28 mouse cellular contexts compared by ENCODE assay signal in the genomic region with DNA sequence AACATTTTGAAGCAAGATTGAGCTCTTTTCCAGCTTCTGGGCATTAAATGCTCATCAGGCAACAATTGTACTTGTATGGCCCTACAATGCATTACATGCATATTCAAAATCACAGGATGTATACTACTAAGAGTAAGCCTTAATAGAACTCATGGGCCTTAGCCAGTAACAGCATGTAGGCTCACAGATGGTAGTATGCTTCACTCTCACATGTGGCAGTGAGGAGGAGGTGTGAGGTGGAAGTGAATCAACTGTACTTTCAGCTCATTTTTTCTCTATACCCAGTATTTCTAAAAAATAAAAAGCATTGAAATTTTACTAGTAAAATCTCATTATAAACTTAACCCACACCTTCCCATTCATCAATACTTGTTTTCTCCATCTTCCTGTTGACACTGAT. TPM values are rescaled to one million over a fixed set of nuclear protein-coding genes. Genes with fewer than 3 reads are reported as not detected.
A peak's percentile ranks its signal among the peaks of the same experiment; 100 is the strongest.
DNase-seq lines count a peak whose midpoint lies in the region; ATAC-seq lines count a peak whose summit lies in the region.
"Had no signal": no experiment of that assay in that cellular context is flagged by ENCODE, and none has a peak within 500 bp of the region (broad histone marks: within the 10 kb centered on the region; RNA-seq: fewer than 3 reads in every experiment).

No protein-coding gene starts in this region.

- H3K4me1 ChIP-seq in hindbrain, embryonic 16.5 days (ENCODE audit: control insufficient read depth, insufficient read depth, low read depth, low read length) = no peaks in the 10 kb centered on the region
- no peaks in the 10 kb centered on the region for H3K4me1 ChIP-seq in hindbrain, embryonic 14.5 days (replicated peaks; ENCODE audit: control insufficient read depth, insufficient read depth, low read length)
- H3K4me1 ChIP-seq: embryonic facial prominence, embryonic 10.5 days; heart, embryonic 12.5 days; hindbrain, embryonic 10.5 days; limb, embryonic 10.5 days; midbrain, embryonic 15.5 days; neural tube, embryonic 13.5 days had no signal

- ATAC-seq in hindbrain, embryonic 16.5 days = no peak
- no peak for ATAC-seq in hindbrain, embryonic 14.5 days (ENCODE audit: low FRiP score)
- ATAC-seq: CD4-positive, CD25-positive, alpha-beta regulatory T cell, adult 4 months; forebrain, embryonic 16.5 days; intestine, postnatal 0 days; midbrain, embryonic 15.5 days had no signal

- H3K4me2 ChIP-seq in hindbrain, embryonic 16.5 days (ENCODE audit: low read length) = no peak overlapping the region
- H3K4me2 ChIP-seq in hindbrain, embryonic 14.5 days (replicated peaks) = no peak overlapping the region
- H3K4me2 ChIP-seq: heart, embryonic 12.5 days; liver, embryonic 15.5 days; midbrain, embryonic 15.5 days; neural tube, embryonic 13.5 days had no signal

- no peaks in the 10 kb centered on the region for H3K9me3 ChIP-seq in hindbrain, embryonic 16.5 days (ENCODE audit: control insufficient read depth, low read length)
- H3K9me3 ChIP-seq in hindbrain, embryonic 14.5 days (ENCODE audit: control insufficient read depth, low read length) = no peaks in the 10 kb centered on the region
- H3K9me3 ChIP-seq: embryonic facial prominence, embryonic 10.5 days; heart, embryonic 12.5 days; hindbrain, embryonic 10.5 days; limb, embryonic 10.5 days; liver, embryonic 15.5 days; midbrain, embryonic 15.5 days; neural tube, embryonic 13.5 days had no signal

- H3K9ac ChIP-seq in hindbrain, embryonic 16.5 days (ENCODE audit: low read depth, low read length) = no peak overlapping the region
- H3K9ac ChIP-seq in hindbrain, embryonic 14.5 days = no peak overlapping the region
- H3K9ac ChIP-seq: heart, embryonic 12.5 days; liver, embryonic 15.5 days; midbrain, embryonic 15.5 days; neural tube, embryonic 13.5 days had no signal

- H3K27me3 ChIP-seq in hindbrain, embryonic 16.5 days (replicated peaks; ENCODE audit: control insufficient read depth, insufficient read depth, low read length) = no peaks in the 10 kb centered on the region
- H3K27me3 ChIP-seq in hindbrain, embryonic 14.5 days (ENCODE audit: control insufficient read depth, insufficient read depth, low read length) = no peaks in the 10 kb centered on the region
- H3K27me3 ChIP-seq: heart, embryonic 12.5 days; liver, embryonic 15.5 days; midbrain, embryonic 15.5 days; neural tube, embryonic 13.5 days had no signal

- H3K36me3 ChIP-seq in hindbrain, embryonic 16.5 days (ENCODE audit: control insufficient read depth, insufficient read depth, low read length) = peaks cover 7% of the 10 kb centered on the region; the same call in 1 of the 2 replicates
- H3K36me3 ChIP-seq in hindbrain, embryonic 14.5 days (replicated peaks; ENCODE audit: control insufficient read depth, insufficient read depth) = peaks cover 51% of the 10 kb centered on the region

- H3K4me3 ChIP-seq in hindbrain, embryonic 16.5 days (ENCODE audit: low read length) = no peak overlapping the region
- H3K4me3 ChIP-seq in hindbrain, embryonic 14.5 days (replicated peaks; ENCODE audit: low read length) = no peak overlapping the region
- H3K4me3 ChIP-seq: embryonic facial prominence, embryonic 10.5 days; heart, embryonic 12.5 days; hindbrain, embryonic 10.5 days; limb, embryonic 10.5 days; liver, embryonic 15.5 days; midbrain, embryonic 15.5 days; neural tube, embryonic 13.5 days had no signal

- peak; percentile 63 to 80 for DNase-seq in frontal cortex, adult 2 months (ENCODE audit: extremely low spot score in 1 of 2, low spot score in 1 of 2)
- no peak for DNase-seq in frontal cortex, postnatal 25 days (ENCODE audit: low spot score in 2 of 2)
- DNase-seq in right cerebral cortex, adult 18-20 months = peak; percentile 78
- DNase-seq in right cerebral cortex, postnatal 4 days = no peak
- DNase-seq in left cerebral cortex, adult 9 months (ENCODE audit: low spot score in 2 of 2) = peak; percentile 28 to 73
- peak; percentile 55 to 71 for DNase-seq in right cerebral cortex, postnatal 36 days (ENCODE audit: low spot score in 2 of 2)
- no peak for DNase-seq in hindbrain, embryonic 14.5 days (ENCODE audit: low spot score)
- DNase-seq: adrenal gland, postnatal 25 days; cerebellum, adult 11 months; cerebellum, postnatal 10 days; gastrocnemius, postnatal 14 days; heart, adult 18-20 months; heart, postnatal 10 days; kidney, postnatal 4 days; liver had no signal

- no peak overlapping the region for H3K27ac ChIP-seq in hindbrain, embryonic 16.5 days (ENCODE audit: low read depth, low read length)
- no peak overlapping the region for H3K27ac ChIP-seq in hindbrain, embryonic 14.5 days
- H3K27ac ChIP-seq: embryonic facial prominence, embryonic 10.5 days; hindbrain, embryonic 10.5 days; limb, embryonic 10.5 days; liver, embryonic 15.5 days; macrophage; midbrain, embryonic 15.5 days; neural tube, embryonic 13.5 days; stomach, postnatal 0 days had no signal

RNA-seq across cellular contexts. Expression of a gene that starts 45.2 kb away (rescaled TPM):
- 57.1 and 61.7 TPM in 2 replicates for polyA plus RNA-seq in frontal cortex, adult 2 months (2012; rRNA removed)
- polyA plus RNA-seq in hindbrain, embryonic 16.5 days (2015; fragmentation: Nextera tagmentation; extraction: Ambion mirVana) = 32.1 and 33.8 TPM in 2 replicates
- 34.5 and 36.7 TPM in 2 replicates for polyA plus RNA-seq in hindbrain, embryonic 14.5 days (2014; fragmentation: Nextera tagmentation; extraction: Ambion mirVana)

Comparison
In these comparisons a context has a peak if more than half of its experiments do, and no peak if none do; other contexts are left out.
1. DNase-seq: peak in frontal cortex, adult 2 months (2 of 2), right cerebral cortex, adult 18-20 months (single experiment), left cerebral cortex, adult 9 months (2 of 2) and right cerebral cortex, postnatal 36 days (2 of 2); none in frontal cortex, postnatal 25 days (0 of 2), right cerebral cortex, postnatal 4 days (single experiment) and hindbrain, embryonic 14.5 days (single experiment).